Mouse (Mus musculus): Measurements from ENCODE around the gene Gm49339. TPM values are rescaled to one million over a fixed set of nuclear protein-coding genes. Genes with fewer than 3 reads are reported as not detected.

Gene Gm49339
- polyA plus RNA-seq (2012; ENCODE audit: low replicate concordance) = 0.38 and 0.74 TPM in 2 replicates

GRCm38 (mm10) chr10:51480397-51480796, at the start of gene Gm49339, which contains the start of gene Lilr4b:
Gene Gm49339 (plus strand): TSS chr10:51480612.
Gene Lilr4b (plus strand): TSS chr10:51480632.

GRCm38 (mm10) chr10:51490691-51491090, 10.3 kb downstream of the Gm49339 start, which contains the start of gene Lilrb4a:
Gene Lilrb4a (plus strand): TSS chr10:51490956.

Other genes starting within 250 kb of the Gm49339 start
- 0.25 and 1.1 TPM in 2 replicates for gene Lilr4b, start within 50 bp of the Gm49339 start, polyA plus RNA-seq (2012; ENCODE audit: low replicate concordance)
- 0.35 and 0.98 TPM in 2 replicates for gene Lilrb4a, start 10.3 kb downstream of the Gm49339 start, polyA plus RNA-seq (2012; ENCODE audit: low replicate concordance)
- not detected in 2 replicates for gene Fam162b, start 109.9 kb downstream of the Gm49339 start, polyA plus RNA-seq (2012; ENCODE audit: low replicate concordance)
- not detected in 2 replicates for gene Gprc6a, start 150.8 kb downstream of the Gm49339 start, polyA plus RNA-seq (2012; ENCODE audit: low replicate concordance)
- gene Rfx6, start 197.1 kb downstream of the Gm49339 start, polyA plus RNA-seq (2012; ENCODE audit: low replicate concordance) = 0.07 TPM in 1 of 2 replicates, not detected in the other